Mouse (Mus musculus) forelimb bud, embryonic 11.5 days (tissue): ENCODE data around the gene Rabgef1.
A peak's percentile ranks its signal among the peaks of the same experiment; 100 is the strongest.

ENCODE experiments used
- DNase-seq: peaks from one replicate; pipeline ENCODE4 v3.0.0-alpha.2; 2012; ENCODE audit warnings: low read depth, low spot score

Gene Rabgef1

DNA sequence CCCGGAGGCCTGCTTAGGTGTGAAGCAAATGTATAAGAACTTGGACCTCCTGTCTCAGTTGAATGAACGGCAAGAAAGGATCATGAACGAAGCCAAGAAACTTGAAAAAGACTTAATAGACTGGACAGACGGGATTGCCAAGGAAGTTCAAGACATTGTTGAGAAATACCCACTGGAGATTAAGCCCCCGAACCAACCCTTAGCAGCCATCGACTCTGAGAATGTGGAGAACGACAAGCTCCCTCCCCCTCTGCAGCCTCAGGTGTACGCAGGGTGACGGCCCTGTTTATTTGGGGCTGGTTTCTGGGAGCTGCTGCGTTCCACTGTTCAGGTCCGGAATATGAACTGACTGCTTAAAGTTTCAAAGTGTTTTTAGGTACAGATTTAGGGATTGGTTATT lies 41.4 kb downstream of the Rabgef1 start:
- DNase-seq = no peak

- DNase-seq = no peak
These were observed 45.2 kb downstream of the Rabgef1 start, which contains the start of gene Tmem248 for GRCm38 (mm10) chr5:130216781-130217180. Tmem248 (plus strand) TSS chr5:130217081.

GRCm38 (mm10) chr5:130217406-130217805 lies 45.8 kb downstream of the Rabgef1 start:
- no peak for DNase-seq

GRCm38 (mm10) chr5:130218336-130218735 lies 46.7 kb downstream of the Rabgef1 start:
- no peak for DNase-seq

- no peak for DNase-seq
These were observed 49.7 kb downstream of the Rabgef1 start for GRCm38 (mm10) chr5:130221316-130221715.

GRCm38 (mm10) chr5:130221760-130222145 lies 50.2 kb downstream of the Rabgef1 start:
- DNase-seq = no peak

- peak; percentile 89 for DNase-seq
These were observed 50.8 kb downstream of the Rabgef1 start for GRCm38 (mm10) chr5:130222146-130223004.

- DNase-seq = no peak
These were observed 55.2 kb downstream of the Rabgef1 start for GRCm38 (mm10) chr5:130226790-130227189.

DNA sequence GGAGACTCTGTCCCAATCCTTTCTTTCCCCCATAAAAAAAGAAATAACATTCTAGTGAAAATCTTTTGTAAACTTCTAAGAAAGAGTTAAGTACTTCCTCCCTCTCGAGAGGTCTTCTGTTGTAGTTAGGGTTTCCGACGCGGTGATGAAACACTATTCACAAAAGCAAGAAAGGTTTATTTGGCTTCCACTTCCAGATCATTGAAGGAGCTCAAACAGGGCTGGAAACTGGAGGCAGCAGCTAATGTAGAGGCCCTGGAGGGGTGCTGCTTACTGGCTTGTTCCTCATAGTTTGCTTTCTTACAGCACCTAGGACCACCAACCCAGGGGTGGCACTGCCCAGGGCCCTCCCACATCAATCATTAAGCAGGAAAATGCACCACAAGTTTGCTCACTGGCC lies 56.5 kb downstream of the Rabgef1 start:
- no peak for DNase-seq

- DNase-seq = no peak
These were observed 64.7 kb downstream of the Rabgef1 start for GRCm38 (mm10) chr5:130236302-130236701.

GRCm38 (mm10) chr5:130239236-130239635 lies 67.6 kb downstream of the Rabgef1 start:
- no peak for DNase-seq

DNA sequence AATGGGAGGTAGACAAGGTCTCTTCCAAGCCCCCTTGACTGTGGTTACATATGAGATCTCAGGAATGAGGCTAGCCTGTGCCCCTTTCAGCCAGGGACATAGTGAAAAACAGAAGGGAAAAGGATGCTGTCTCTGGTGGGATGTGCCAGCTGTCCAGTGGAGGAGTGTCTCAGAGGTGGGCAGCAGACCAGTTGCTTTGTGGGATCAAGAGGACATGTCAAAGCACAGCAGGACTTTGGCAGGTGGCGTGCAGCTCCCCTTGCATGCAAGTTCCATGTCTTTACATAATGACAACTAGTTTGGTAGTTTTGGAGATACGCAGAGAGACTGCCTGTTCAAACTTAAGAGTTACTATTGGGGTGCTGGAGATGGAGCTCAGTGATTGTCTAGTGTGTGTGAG lies 68.3 kb downstream of the Rabgef1 start:
- DNase-seq = no peak

- no peak for DNase-seq
These were observed 69.8 kb downstream of the Rabgef1 start for GRCm38 (mm10) chr5:130241426-130241825.

GRCm38 (mm10) chr5:130247823-130248222 lies 76.2 kb downstream of the Rabgef1 start:
- DNase-seq = no peak

DNA sequence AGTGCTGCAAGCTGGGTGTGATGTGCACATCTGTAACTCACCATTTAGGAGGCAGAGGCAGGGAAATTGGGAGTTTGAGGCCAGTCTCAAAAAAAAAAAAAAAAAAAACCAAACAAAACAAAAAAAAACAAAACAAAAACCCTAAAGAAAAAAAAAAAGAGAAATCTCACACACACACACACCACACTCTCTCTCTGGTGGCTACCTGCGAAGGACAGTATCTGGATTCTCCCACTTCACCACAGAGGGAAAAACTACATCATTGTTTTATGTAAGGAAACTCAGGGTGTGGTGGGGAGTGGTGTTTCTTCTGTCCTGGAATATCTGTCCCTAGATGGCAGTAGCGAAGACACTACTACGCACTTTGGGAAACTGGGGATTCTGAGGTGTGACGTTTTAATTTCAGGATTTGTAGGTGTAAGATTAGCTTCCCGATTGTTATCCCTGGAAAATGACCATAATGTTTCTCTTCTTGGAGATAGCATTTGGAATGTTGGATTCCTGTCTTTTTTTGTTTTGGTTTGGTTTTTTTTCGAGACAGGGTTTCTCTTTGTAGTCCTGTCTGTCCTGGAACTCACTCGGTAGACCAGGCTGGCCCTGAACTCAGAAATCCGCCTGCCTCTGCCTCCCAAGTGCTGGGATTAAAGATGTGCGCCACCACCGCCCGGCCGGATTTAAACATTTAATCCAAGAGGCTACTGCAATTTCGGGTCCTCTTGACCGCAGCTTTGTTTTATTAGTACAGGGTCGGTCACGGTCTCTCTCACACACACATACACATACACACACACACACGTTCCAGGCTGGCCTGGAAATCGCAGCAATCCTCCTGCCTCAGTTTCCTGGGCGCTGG lies 82.8 kb downstream of the Rabgef1 start:
- DNase-seq = peak; percentile 19

- DNase-seq = peak; percentile 99
These were observed 83.6 kb downstream of the Rabgef1 start, which contains the start of the genes Sbds and Tyw1 for GRCm38 (mm10) chr5:130255017-130255720. Sbds (minus strand) TSS chr5:130255530. Tyw1 (plus strand) TSS chr5:130255619.

GRCm38 (mm10) chr5:130255799-130256525 lies 84.4 kb downstream of the Rabgef1 start:
- peak; percentile 32 for DNase-seq

DNA sequence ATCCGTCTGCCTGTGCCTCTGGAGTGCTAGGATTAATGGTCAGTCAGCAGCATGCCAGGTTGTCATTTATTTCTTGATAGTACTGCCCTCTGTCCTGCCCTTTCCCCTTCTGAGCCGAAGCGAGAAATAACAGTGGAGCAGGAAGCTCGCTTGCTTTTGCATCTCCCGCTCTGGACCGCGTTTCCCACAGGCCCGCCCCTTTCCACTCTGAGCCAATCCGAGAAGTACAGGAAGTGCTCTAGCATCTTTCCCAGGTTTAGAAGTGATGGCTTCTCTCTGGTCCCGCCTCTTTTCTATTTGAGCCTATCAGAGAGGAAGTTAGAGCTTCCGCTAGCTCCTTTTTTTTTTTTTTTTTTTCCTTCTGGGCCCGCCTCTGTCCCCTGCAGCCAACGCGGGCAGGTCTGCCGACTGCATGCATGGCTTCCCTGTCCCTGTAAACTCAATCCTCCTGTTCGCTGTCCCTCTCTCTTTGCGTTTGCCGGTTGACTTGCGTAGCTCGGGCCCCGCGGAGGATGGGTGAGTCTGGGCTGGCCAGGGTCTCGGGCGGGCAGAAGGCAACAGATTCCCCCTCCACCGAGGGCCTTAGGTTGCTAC lies 85.2 kb downstream of the Rabgef1 start:
- peak; percentile 95 for DNase-seq

DNA sequence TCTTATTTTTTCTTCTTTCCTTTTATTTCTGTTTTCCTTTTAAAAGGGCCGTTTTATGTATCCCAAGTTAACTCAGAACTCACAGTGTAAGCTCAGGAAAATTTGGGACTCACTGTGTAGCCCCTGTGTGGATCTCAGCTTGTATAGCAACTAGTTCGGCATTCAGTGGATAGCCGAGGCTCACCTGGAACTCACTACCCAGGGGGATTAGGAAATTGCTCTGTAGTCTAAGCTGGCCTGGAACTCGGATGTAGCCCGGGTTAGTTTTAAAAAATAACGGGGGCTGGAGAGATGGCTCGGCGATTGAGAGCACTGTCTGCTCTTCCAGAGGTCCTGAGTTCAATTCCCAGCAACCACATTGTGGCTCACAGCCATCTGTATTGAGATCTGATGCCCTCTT lies 85.7 kb downstream of the Rabgef1 start:
- DNase-seq = no peak

DNA sequence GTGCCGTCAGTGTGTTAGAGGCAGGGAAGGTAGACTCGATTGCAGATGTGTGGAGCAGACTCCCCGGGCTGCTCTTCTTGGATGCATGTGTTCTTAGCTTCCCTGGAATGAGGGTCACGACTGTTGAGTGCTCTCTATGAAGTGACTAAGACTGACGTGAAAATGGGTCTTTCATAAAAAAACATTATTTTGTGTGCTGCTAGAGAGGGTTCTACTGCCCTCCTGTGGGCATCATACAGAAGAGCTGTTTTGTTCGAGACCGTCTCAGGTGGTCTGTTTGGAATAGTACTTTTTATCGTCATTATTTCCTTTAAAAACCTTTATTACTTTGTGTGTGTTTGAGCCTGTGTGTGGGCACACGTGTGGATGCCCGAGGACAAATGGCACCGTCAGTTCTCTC lies 91.9 kb downstream of the Rabgef1 start:
- DNase-seq = no peak
